Mouse (Mus musculus) ES-CJ7 (cell line): ENCODE measurements at regions not wholly inside any gene's neighbourhood (a gene's known extent, or its start where the extent isn't known, plus 50 kb on each side); places are given as distances from the start of the nearest gene placed in this dataset.

Experiments used
- DNase-seq: peaks from one replicate; pipeline ENCODE4 v3.0.0; 2011; ENCODE audit warnings: low read depth, low spot score

DNA sequence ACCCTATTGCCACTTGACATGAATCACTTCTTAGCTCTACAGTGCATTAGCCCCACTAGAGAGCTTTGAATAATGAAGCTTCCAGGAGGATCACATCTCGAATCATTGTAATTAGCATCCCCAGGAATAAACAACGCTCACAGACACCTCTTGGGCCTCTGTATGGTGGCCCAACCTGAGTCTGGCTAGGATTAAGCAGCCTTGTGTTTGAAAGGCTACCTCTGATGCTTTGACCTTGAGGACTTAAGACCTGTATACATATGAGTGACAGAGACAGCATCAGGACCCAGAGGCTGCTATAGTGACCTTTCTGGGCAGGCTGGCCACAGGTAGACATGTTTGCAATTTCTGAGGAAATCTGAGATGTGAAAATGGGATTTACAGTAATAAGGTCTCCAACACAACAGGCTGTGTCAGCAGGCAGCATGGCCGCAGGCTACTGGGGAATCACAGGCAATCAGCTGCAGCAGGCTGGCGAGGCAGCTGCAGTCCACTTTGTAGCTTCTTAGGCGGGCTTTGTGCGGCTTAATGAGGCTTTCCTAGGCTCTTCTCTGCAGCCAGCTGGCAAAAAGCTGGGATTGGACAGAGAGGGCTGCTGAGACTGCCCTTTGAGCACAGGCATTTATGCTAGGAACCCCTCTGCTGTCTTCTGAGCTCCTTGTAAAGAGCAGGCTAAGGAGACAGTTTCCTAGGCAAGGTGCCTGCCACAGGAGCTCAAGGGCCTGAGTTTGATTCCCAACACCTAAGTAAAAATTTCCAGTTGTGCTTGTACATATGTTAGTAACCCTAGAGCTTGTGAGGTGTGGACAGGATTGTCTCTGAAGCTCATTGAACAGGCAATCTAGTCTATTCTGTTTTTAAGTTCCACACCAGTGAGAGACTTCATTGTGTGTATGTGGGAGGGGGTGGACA, 768.1 kb upstream of the Auts2 start:
- DNase-seq: no peak

DNA sequence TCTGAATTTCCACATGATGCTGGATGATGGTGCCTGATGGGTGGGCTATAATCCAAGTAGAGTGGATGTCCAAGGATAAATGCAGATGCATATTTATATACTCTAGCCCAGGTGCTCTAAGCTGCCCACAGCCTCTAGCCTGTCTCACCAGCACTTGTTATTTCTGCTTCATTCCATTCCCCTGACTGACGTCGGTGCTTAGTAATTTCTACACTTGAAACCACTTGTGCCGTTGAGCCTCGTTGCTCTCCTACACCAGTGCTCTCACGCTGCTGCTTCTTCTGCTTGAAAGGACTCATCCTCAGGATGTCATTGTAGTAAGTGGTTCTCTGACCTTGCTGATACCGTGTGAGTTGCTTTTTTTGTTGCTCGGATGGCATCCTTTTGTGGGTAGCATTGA, 724.7 kb upstream of the Auts2 start:
- no peak for DNase-seq

DNA sequence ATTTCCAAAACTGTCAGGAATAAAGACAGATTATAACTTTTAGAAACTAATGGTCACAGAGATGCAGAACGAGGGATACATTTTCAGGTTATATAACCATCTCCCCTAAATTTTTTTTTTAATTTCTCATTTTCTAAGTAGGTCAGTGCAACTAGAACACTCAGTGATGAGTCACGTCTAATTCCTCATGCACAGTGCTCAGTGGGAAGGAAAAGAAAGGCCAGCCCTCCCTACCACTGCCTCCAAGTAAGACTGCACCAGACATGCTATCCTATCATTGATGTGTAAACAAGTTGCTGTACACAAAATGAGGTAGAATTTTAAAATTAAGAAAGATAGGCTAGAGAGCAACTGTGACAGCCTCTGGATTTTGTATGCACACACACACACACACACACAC, 724.2 kb upstream of the Auts2 start:
- no peak for DNase-seq

DNA sequence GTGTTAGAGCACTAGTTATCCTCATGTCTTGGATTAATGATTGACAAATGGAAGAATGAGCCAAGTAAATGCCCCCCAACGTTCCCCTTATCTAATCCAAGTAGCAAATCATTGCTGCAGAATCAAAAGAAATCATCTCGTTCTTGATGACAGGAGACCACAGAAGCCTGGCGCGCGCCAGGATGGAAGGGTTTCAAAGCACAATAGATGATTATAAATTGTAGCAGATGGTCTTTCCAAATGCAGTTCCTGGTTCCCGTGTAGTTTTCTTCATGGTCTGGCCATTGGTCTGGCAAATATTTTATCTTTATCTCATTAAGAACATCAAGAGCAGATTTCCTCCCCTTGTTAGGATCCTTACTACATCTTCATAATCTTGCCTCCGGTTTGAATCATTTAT, 721.8 kb upstream of the Auts2 start:
- DNase-seq: no peak

DNA sequence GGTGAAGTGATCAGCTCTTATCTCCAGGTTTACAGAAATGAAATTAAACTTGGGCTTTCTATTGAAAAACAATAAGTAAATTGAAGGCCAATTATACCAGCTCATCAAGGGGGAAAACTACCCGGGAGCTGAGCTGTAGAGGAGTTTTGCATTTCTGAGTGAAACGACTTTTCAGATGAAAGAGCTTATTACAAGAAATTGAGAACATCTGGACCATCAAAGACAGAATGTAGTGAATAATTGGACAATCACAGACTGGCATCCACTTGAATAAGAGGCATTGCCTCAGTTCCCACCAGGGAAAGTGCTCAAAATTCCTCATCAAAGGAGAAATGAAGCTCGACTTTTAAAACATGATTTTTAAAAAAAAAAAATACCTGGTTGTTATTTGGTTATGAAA, 675.7 kb upstream of the Auts2 start:
- DNase-seq: no peak

DNA sequence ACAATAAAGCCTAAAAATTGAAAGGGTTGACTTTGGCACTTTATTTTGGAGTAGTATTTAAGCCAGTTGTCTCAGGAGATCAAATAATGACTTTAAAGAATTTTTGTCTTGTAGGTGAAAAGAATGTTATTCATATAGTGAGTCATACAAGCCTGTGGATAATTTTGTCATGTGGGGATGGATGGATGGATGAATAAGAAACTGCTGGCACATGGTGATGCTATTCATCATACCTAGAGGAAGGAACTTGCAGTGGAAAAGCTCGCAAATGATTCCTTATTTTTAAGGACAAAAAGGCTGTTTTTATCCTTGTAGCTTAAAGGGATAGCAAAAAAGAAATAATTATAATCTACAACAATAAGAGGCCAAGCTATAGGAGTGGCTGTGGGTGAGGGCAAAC, 655.4 kb upstream of the Auts2 start:
- no peak for DNase-seq

DNA sequence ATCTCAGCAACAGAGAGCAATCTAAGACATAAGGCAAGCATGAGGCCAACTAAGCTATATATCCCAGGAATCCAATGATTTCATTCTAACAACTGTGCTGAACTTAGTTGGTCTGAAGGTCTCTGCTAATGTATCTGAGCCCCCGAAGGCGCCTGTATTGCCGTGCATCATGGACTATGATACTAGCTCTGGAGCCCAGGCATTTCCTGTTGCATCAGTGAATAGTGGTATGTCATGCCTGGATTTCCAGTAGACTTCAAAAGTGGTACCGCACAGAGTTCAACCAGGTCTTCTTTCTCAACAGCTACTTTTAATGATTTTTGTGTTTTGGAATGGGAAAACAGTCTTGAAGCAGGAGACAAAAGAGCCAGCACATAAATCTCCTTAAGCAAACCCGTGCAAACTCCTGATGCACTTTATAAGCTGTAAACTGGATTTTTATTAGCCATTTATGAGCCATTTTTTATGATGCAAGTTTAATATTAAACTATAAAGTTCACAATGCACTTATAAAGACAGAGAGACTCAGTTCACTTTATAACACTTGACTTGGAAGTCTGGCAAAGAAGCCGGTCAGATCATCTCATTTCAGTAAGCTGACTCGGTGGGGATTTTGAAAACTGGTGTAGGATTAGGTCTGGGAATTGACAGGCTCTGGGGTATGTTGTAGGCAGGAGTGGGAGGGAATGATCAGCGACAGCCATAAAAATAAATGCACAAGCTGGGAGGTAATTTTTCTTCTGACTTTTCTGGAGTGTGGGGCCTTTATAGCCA, 646.8 kb upstream of the Auts2 start:
- DNase-seq: no peak

DNA sequence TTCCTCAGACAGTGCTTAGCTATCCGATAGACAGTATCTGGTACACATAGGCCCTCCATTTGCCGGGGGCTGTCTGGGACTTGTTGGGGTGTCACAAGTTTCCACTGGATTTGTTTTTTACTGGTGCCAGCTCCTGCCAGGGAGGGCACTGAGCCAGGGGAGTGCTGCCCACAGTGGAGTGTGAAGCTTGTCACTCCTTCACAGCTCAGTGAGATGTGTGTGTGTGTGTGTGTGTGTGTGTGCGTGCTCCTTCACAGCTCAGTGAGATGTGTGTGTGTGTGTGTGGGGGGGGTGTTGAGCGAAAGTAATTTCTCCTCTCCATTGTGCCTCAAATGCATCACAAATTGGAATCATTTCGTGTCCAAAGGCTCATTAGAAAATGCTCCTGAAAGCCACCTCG, 632.5 kb upstream of the Auts2 start:
- DNase-seq: no peak

DNA sequence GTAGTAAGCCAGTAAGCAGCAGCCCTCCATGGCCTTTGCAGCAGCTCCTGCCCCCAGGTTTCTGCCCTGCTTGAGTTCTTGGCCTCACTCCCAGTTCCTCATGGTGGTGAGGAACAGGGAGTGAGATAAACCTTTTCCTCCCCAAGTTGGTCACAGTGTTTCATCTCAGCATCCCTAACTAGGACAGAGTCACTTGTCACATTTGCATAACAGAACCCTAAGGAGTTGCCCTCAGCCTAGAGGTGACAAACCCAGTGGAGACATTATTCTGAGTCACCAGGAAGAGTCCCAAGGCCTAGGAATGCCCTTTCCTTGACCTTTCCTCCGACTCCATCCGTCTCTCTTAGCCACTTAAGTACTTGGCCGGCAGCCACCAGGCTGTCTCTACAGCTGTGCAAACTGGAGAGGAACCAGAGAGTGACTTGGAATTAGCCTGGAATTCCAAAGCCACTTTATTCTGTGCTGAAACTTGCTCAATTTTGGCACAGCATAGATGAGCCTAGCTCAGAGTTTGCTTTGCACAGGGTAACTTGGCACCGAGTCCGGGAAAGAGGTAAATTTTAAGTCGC, 630.1 kb upstream of the Auts2 start:
- DNase-seq: peak; percentile 82

DNA sequence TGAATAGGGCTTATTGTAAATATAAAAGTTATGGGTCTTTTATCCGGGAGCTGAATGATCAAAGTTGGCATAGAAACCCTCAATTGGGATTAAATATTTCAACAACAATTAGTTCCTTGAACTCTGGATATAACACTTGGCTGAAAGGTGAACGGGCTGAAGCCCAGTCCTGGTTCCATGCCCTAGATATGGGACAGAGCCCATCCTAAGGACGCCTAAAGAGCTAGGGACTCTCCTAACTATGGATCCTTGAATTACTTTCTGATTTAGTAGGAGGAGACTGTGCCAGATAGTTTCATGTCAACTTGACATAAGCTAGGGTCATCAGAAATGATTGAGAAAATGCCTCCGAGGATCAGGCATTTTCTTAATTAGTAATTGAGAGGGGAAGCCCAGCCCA, 629.5 kb upstream of the Auts2 start:
- DNase-seq: no peak

DNA sequence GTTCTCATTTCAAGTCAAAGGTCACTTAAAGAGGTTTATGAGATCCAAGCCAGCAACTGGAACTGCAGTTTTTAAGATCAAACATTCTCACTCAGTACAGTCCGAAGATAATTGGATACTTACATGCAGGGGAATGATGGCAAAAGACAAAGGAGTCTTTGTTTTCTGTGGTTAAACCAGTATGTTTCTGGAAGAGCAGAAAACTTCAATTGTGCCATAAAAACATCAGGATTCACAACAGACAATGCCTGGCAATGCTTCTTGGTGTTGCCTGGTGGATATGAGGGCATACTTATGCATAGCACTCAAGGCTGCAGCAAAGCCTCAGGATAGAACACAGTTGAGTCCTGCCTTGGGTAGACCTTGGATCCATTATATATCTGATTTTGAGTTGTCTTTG, 628.1 kb upstream of the Auts2 start:
- no peak for DNase-seq

DNA sequence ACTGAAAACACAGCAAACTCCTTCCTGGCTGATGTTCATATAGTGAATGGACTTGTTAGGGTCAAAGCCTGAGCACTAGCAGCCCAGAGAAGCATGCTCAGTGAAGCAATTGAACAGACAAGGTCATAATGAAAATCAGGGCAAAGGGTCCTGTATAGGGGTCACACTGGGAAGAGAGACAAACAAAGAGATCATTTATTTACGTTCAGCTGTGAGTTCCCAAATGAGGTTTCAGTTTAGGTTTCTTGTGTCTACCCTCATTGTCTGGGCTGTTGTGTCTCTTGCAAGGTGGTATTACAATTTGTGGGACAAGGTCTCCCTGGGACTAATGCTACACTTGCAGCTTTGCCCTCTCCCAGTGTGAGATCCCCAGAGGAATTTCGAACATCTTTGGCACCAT, 624.4 kb upstream of the Auts2 start:
- DNase-seq: no peak

DNA sequence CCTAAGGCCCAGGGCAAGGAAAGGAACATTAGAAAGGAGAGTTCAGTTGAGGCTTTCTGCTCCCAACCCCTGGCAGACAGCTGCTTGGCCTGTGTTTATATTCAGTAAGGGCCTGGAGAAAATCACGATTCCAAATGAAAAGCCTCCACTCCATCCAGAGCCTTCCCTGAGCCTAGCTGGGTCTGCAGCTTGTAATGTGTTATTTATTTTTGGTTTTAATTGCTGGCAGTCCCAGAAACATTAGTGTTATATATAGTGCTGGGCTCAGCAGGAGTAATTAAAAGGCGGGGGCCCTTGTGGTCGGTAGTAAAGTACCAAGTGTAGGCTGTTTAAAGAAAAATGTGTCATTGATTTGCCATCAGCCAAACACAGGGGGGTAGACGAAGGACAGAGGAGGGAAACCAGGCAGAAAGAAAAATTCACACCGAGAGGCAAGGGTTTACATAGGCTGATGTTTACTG, 623.9 kb upstream of the Auts2 start:
- DNase-seq: no peak

DNA sequence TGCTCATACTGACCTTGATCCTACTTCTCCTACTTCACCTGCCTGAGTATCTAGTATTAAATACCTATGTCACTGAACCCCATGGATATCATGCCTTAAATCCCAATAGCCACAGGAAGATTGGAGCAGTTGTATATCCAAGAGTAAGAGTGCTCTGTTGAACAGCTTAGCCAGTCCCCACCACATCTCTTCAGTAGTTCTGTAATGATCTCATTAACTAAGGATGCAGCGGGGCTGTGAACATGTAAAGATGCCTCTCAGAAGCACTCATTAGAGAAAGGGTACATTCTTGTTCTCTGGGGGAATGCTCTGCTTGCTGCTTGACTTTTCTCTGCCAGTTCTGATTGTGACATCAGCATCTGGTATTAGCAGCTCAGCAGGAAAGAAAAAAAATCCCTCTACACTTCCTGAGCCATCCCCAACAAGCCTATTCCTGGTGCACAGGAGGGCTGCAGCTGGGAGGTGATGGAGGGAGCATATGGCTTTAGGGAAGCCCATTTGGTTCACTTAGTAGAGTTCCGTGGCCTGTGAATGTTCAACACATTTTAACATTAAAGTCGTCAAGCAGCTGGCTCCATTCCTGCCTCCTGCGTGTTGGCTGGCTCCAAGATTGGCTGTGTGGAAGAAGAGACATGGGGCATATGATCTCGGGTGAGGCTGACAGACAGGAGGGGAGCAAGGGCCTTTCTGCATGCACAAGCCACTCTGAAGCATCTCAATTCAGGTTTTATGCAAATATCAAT, 613.1 kb upstream of the Auts2 start:
- DNase-seq: no peak

DNA sequence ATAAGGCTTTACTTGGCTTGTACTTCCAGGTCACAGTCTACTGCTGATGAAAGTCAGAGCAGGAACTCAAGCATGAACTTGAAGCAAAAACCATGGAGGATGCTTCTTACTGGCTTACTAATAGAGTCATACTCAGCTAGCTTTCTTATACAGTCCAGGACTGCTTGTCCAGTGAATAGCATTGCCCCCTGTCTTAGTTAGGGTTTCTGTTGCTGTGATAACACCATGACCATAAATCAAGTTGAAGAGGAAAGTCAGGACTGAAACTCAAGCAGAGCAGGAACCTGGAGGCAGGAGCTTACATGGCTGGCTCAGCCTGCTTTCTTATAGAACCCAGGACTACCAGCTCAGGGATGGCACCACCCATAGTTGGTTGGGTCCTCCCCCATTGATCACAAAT, 602.9 kb upstream of the Auts2 start:
- DNase-seq: no peak

DNA sequence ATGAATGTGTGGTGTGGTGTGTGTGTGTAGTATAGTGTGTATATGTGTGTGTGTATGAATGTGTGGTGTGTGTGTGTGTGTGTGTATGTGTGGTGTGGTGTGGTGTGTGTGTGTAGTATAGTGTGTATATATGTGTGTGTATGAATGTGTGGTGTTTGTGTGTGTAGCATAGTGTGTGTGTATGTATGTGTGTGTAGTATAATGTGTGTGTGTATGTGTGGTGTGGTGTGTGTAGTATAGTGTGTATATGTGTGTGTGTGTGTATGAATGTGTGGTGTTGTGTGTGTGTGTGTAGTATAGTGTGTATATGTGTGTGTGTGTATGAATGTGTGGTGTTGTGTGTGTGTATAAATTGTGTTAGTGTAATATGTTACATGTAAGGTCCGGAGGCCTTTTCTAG, 600.5 kb upstream of the Auts2 start:
- DNase-seq: no peak

DNA sequence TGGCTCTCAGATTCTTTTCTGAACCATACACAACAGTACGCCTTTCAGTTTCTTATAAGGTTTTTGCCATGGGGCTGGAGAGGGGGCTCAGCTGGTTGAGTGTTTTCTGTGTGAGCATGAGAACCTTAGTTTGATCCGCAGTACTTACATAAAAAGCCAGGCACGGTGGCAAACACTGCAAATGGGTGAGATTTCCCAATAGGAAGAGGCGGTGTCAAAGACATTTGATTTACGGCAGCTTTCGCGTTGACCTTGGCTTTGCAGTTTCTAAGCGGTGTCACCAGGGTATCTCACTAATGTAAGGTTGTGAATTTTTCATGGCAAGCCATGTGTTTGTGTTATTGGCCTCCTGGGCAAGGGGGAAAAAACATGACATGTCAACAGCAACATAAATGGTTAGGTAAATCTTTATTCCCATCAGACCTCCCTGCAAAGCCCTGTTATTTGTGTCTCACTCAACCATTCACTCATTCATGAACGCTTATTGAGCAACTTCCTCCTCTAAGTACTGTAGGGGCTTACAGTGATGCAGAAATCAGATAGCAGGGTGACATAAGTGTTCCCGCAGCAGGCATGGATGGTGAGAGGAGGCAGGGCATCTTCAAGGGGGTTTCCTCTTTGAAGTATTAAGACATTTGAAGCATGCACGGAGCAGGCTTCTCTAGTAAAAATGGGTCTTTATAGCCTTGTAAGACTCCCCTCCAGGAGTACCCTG, 599.4 kb upstream of the Auts2 start:
- DNase-seq: no peak

DNA sequence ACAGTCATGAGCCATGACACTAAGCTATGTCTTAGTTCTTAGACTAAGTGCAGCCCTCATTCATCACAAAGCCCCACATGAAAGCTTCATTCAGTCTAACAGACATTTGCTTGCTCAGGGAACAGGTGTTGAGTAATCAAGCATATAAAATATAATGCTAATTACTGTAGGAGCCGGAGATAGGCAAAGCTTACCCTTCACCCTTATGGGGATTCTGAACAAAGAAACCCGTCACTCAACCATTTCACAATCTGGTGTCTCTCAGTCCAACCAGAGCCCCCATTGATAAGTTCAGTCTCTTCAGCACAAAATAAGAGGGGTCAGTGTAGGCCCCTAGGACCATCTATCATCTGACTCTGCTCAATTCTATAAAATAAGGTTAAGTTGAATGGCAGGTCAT, 587.9 kb upstream of the Auts2 start:
- DNase-seq: no peak

DNA sequence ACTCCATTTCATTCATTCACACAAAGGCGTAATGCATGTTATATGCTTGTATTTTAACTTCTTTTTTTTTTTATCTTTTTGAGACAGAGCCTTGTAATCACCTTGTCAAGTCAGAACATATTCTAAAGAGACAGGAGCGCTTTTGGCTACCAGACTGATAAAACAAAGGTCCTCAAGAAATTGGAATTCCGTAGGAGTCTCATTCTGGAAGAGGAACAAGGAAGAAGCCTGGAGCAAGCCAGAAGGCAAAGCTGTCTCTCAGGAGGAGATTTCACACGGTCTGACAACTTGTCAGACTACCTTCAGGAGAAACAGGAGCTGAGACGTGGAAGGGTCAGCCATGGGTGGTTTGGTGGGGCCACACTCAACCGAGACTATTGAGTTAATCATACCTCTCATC, 587.2 kb upstream of the Auts2 start:
- no peak for DNase-seq

DNA sequence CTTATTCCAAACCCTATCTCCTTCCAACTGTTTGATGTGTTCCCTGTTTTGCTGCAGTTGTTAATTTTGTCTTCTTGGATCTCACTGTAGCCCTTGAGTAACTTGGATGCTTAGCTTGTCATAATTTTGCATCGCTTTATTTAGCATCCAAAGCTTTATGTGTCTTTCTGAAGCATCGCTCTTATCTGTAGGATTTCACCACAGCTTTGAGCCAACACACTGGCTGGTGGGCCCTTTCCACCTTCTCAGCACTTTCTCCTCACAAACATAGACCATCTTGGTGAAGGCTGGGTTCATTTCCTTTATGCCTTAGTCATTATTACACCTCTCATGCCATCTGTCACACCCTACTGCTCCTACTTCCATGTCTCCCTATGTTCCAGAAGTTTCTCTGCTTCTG, 581.1 kb upstream of the Auts2 start:
- DNase-seq: no peak

DNA sequence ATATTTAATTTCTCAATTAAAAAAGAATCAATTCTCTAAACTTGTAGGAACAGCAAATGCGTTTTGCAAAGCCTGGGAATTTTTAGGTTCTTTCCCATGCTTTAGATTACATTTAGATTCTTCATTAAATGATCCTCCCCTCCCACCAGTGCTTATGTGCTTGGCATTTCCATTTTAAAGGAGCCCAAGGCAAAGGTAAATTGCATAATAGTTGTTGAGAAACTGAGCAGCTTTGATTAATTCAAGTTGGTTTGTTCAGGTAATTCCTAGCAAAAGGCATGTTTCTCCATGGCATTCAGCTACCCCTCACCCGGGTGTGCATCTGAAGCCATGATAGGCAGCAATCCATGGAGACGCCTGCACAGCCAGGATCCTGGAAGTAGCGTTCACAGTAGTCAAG, 570.8 kb upstream of the Auts2 start:
- no peak for DNase-seq
